Mouse (Mus musculus) gastrocnemius, postnatal 36 days (tissue): ENCODE measurements around the gene Cnksr2. TPM values are rescaled to one million over a fixed set of nuclear protein-coding genes. Genes with fewer than 3 reads are reported as not detected.
A peak's percentile ranks its signal among the peaks of the same experiment; 100 is the strongest.

Experiments used
- DNase-seq, 2 experiments: peaks; one replicate each; pipeline ENCODE4 v3.0.0; 2022
- intact Hi-C: fragments of 180-260 bp; cut with DNase I; formaldehyde crosslinking; loops from one replicate; pipeline ENCODE4 v1.15.1; 2025
- long read RNA-seq, 2 experiments: library from polyadenylated mRNA; stranded (forward); transcript quantifications; one replicate each; pipeline ENCODE4 v2.0.0; 2021
- total RNA-seq, 2 experiments: library from RNA; stranded (reverse); gene quantifications; 2 replicates each; pipeline ENCODE4 v1.2.3; 2021

The Cnksr2 gene
- under 1 TPM; 0.10 to 0.13 TPM for total RNA-seq
- long read RNA-seq, experiment 1, partial matches to known transcripts: 1 of 1 reads
- long read RNA-seq, experiment 1, other reads (novel, unspliced or antisense): 0 of 1 reads
- long read RNA-seq, experiment 2: 0 reads

DNA sequence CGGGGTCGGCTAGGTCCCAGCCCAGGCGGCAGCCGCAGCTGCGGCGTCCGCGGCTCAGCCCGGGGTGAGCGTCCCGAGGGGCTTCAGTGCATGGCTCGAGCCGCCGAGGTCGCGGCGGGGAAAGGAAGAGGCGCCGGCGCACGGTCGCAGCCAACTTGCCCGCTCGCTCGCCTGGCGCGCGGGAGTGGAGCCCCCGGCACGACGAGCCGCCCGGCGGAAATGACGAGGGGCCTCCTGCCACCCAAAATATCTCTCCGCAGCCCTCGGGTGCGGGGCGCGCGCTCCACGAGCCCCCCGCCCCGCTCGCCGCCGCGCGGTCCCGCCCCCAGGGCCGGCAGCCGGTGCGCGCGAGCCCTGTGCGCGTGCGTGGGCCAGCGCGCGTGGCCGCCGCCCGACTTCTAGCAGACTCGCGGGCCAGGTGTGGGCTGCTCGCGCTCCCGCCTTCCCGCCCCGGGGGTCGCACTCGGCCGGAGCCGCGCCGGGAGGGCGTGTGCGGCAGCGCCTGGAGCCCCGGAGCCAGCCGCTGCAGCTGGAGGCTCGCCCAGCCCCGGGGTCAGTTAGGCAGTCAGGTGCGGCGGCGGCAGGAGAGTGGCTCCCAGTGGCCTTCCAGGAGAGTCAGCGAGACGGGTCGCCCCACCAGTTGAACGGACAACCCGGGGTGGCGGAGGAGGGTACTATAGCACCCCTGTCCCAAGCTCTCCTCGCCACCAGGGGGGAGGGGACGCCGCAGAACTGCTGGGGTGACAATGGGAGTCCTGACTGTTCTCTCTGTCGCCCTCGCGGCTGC is at the start of gene Cnksr2:
TSS of gene Cnksr2 (minus strand) at position 238 of the 787 bp plus-strand sequence.
- no peak for DNase-seq
- intact Hi-C loops: no loop called here

DNA sequence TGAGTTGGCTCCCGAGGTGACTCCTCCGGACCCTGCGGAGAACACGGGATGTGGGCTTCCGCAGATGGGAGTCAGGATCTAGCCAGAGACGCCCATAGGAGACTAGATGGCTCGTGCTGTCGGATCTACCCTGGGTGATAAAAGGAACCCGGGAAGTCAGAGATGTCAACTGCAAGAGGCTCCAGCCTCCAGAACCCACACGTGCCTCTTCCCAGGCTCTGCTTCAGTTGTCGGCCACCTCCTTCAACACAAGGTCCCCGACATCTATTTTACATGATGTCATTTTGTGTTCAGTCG is 698 bp upstream of the Cnksr2 start:
- intact Hi-C loops: no loop called here
- DNase-seq: no peak

DNA sequence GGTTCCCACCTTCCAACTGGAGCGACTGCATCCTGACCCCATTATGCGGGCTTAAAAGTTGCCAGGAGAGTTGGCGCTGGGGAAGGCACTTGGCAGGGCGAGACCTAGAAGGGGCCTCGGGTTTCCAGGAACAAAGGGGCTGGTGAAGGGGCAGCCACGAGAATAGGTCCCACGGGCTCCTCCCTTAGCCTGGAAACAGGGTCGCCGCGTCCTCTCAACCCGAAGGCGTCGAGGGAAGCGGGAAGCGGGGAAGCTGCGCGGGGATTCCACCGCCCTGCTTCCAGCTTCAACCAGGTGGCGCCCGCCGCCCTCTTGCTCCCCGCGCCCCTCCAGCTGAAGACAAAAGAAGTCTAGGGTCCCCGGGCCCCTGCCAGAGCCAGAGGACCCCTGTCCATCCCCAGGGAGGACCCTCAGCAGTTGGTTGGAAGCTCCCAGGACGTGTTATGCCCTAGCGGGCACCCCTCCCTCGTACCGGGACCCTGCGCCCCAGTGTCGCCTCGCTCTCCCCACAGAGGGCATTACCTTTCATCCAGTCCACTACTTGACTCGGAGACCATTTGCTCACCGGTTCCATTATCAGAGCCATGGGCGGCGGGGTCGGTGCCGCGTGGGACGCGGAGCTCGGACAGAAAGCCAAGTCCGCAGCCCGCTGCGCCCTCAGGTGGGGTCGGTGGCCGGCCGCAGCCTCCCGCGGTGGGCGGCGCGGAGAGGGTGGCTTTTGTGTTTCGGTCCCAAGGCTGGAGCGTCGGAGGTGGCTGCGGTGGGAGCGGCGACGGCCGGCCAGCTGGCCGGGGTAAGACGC is 638 bp downstream of the Cnksr2 start:
- intact Hi-C loops: no loop called here

DNA sequence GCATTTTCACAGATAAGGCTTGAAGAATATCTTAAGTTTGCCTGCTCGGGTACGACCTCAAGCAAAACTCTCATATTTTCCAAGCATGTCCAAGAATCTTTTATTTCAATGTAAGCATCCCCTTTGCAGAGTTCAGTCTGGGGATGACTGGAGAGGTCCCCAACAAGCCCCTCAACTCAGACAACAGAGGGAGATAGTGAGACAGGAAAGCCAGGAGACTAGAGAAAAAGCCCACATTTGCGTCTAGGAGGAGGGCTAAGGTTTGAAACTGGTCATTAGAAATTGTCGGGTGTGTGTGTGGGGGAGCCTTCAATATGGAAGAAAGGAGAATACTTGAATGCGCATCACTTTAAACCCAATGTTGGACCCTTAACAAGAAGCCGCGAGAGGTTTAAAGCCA is 1.4 kb downstream of the Cnksr2 start:
- intact Hi-C loops: no loop called here
- DNase-seq: no peak

More for the DNA sequence above, 638 bp downstream of the Cnksr2 start:
- no peak for DNase-seq

DNA sequence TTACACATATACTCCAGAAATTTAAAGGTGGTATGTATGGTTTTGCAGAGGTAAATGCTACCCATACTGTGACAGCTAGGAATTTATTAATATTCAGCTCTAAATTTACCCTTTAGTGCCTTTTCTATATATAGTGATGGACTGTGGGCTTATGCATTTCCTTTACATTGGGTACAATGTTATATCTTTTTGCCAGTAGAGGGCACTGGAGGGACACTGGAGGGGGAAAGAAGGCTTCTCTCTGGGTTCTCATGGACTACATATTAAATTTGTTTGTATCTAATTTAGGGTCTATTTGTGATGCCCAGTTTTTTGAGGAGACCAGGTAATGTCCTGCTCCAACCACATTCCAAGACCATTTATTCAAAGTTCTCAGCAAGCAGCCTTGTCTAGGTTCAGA is 91.4 kb downstream of the Cnksr2 start:
- intact Hi-C loops: loop anchor here (5.0 kb wide), 1 partner anchor 971 kb away; no protein-coding TSS in a partner anchor
- no peak for DNase-seq

DNA sequence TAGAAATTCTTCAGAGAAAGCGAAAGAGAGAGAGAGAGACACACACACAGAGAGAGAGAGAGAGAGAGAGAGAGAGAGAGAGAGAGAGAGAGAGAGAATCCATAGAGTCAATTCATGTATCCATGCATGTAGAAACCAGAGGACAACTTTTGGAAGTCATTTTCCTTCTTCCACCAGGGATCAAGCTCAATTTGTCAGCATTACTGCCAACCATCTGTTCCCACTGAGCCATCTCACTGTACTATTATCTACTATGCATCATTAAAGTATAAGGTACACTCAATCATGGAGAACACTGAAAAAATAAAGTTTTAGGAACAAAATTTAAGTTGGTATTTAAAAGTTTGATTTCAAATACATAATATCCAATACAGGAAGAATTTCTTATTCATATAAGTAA is 93.8 kb downstream of the Cnksr2 start:
- no peak for DNase-seq
- intact Hi-C loops: no loop called here

DNA sequence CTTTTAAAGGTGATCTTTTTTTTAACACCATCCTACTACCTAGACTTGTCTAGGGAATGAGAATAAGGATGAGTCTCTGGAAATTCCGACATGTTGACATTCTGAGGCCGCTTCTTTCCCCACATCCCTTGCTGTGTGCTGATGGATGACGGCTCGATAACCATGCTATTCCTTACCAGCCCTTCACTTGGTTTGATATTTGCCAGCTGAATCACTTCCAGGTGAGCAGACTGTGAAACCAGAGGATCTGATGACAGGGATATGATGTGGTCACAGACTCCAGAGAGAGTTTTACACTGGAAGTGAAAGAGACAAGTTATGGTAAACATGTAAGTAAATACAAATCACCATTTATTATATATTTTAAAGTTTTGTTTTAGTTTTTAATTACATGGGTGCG is 98.0 kb downstream of the Cnksr2 start:
- intact Hi-C loops: no loop called here
- DNase-seq: no peak

DNA sequence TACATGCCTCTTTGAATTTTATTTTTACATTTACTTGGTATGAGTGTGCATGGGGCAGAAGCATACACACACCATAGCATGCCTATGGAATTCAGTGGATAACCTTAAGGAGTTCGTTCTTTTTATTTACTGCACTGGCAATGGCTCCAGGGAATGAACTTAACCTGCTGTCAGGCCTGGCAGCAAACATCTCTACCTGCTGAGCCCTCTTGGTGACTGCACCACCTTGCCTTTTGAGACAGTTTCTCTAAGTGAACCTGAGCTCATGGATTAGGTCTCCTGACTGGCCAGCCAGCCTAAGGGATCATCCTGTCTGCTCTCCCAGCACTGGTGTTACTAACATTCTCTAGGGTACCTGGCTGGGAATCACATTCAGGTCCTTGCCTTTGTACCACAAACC is 106.5 kb downstream of the Cnksr2 start:
- no peak for DNase-seq
- intact Hi-C loops: no loop called here

DNA sequence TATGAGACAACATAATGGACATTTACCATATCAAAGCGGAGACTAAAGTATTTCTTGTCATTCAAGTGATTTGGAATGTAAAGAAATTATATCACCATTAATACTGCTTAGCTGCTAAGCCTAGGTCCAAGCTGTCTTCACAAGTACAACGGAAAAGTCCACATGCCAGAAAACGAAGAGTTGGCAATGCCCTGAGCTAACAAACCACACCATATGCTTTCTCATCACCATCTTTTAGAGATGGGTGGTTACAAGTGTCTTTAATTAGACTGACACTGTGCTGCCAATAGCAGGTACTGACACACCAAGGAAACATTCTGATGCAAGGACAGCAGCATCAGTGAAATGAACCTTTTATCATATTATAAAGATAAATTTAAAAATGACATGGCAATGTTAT is 123.0 kb downstream of the Cnksr2 start:
- DNase-seq: no peak
- intact Hi-C loops: no loop called here

DNA sequence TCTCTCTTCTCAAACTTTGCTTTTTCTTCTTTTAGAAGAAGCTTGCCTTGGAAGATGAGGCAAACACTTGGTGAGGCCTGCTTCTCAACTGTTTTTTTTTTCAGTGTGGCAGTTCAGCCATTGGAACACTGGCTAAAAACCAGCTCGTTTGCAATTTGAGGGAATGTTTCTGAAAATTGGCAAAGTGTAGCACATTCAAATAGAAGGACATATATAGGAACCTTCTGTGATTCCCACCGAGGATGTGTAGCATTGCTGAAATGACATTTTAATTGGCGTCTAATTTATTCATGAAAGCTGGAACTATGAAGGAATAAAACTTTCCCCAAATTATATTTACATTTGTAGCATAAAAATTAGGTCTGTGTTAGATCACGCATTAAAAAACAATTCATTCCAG is 213.1 kb downstream of the Cnksr2 start:
- no peak for DNase-seq
- intact Hi-C loops: no loop called here

DNA sequence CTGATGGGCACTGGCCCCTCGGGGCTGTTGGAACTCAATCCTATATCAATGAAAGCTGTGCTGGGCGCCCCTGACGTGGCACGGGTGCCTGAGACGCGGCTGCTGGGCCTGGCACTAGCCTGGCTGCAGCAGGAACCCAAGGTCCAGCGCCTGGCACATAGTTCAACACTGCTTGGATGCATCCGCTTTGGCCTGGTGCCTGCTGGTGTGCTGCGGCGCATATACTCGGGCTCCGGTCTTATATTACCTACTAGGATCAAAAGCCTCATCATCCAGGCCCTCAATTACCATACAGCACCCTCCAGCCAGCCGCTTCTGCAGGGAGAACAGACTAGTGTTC is 224.2 kb downstream of the Cnksr2 start:
- intact Hi-C loops: loop anchor here (10.0 kb wide), 1 partner anchor 64 kb away; no protein-coding TSS in a partner anchor
- no peak for DNase-seq

DNA sequence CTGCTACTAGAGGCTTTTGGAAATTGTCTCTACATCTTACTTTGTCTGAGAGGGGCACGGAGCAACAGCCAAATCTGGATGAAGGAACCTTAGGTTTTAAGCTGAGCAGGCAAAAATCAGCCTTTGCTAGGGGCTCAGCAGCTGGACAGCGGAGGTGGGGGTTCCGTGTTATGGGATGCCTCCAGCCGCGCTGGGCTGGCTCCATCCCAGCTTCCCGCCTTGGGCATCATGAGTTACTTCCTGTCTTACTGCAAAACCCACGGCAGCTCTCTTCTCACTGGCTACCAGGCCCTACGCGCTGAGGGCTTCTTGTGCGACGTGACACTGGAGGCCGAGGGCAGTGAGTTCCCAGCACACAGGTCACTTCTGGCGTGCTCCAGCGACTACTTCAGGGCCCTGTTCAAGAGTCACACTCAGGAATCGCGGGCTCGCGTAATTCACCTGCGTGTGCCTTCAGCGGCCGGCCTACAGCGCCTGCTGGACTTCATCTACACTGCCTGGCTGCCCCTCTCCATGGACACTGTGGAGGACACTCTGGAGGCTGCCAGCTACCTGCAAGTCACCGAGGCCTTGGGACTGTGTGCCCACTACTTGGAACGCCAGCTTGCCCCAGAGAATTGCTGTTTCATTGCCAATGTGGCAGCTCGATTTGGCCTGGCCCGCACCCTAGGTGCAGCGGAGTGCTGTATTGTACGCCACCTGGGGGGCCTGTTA is 224.7 kb downstream of the Cnksr2 start, which contains the start of gene Klhl34:
TSS of gene Klhl34 (plus strand) at position 229 of the 714 bp plus-strand sequence.
- DNase-seq: peak in 1 of 2 experiments; percentile 8

DNA sequence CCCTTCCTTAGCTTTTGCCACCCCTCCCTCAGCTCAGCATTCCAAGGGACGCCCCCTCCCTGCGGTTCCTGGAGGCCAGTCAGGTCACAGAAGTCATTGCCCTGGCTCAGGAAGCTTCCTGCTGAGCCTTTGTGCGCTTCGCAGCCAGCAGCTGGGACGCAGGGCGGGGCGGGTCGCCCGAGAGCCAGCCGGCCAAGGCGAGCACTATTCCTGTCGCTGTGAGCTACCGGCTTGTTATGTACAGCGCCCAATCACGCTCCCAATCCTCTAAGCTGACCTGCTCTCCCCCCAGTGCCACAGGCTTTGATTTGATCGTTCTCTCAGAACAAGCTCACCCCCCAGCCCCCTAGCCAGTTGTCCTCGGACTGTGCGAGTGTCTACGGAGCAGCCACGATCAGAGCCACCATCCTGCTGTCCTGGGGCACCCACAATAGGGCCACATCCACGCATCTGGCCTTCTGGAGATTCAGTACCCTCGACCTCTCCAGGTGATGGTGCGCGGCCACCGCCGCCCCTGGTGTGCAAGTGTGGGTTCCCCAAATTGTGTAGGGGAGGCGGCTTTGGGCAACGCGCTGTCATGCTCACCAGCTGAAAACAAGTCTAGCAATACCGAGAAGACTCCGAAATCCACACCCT is 225.4 kb downstream of the Cnksr2 start:
- intact Hi-C loops: loop anchor here (10.0 kb wide), 1 partner anchor 63 kb away; no protein-coding TSS in a partner anchor
- DNase-seq: peak; percentile 17 to 18

More for the DNA sequence above, 224.7 kb downstream of the Cnksr2 start, which contains the start of gene Klhl34:
- intact Hi-C loops: loop anchor here (10.0 kb wide), 1 partner anchor 64 kb away; no protein-coding TSS in a partner anchor

DNA sequence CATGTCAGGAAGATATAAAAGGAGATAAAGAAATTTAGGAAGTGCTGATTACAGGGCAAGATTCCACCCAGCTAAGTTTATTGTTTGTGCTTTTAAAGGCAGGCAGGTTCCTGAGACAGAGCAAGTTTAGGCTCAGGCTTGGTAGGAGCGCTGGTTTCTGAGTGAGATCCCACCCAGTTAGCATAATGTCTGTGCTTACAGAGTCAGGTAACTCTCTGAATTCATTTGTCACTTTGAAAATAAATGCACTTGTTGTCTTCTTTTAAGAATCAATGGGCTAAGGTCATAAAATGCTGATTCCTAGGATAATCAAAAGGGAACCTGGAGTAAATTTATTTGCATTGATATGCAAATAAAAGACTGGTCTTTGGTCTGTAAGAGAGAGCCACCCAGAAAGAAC is 233.4 kb downstream of the Cnksr2 start:
- no peak for DNase-seq
- intact Hi-C loops: loop anchor here (10.0 kb wide), 1 partner anchor 55 kb away; no protein-coding TSS in a partner anchor

DNA sequence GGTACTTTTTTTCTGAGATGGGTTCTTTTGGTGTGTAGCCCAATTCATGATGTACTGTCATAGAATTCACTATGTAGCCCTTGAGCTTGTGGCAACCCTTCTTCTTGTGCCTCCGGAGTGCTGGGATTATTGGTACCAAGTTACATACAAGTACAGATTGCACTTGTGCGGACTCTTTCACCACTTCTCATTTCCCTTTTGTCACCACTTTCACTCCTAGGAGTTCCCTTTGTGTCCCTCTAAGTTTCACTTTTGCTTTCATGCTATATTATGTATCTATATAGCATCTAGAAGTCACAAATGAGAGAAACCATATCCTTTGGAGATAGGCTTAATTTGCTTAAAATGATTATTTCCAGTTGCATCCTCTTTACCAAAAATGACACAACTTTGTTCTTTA is 241.4 kb downstream of the Cnksr2 start:
- intact Hi-C loops: no loop called here

More for the DNA sequence above, 241.4 kb downstream of the Cnksr2 start:
- no peak for DNase-seq

Other genes starting within 250 kb of the Cnksr2 start
- 10 to 100 TPM; 14.2 to 26.3 TPM for gene Klhl34, start 224.9 kb downstream of the Cnksr2 start, total RNA-seq